Mouse (Mus musculus) C2C12 (cell line): ENCODE results near the gene Iqsec1.

Experiments used
- CTCF ChIP-seq: IDR thresholded peaks from one replicate; pipeline ENCODE4 v1.5.1; 2011; ENCODE audit not compliant: control insufficient read depth, insufficient read depth, insufficient read length
- USF1 ChIP-seq: IDR thresholded peaks from one replicate; pipeline ENCODE4 v1.6.1; 2011; ENCODE audit warnings: low read depth, mild to moderate bottlenecking, control low read depth, moderate library complexity

DNA sequence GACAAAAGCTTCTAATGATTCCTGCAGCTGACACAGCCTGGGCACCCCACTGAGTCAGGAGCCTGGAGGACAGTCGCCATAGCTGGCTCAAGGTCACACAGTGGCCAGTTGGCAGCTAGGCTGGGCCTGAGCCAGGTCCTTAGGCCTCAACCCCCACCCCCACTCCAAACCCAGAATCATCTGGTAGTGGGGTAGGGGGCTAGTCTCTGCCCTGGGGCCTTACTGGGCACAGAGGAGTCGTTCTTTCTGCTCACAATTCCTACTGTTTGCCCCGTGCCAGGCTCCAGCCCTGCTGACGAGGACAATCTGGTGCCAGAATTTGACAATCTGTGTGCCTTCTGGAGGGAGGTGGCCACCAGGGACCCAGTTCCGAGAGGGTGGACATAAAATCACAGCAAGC is 258.7 kb downstream of the Iqsec1 start:
- TF ChIP-seq CTCF = no peak
- TF ChIP-seq USF1 = no peak
